8 mouse cellular contexts compared by ENCODE assay signal in genomic region chr7:17055287-17055946, GRCm38 (mm10). TPM values are rescaled to one million over a fixed set of nuclear protein-coding genes. Genes with fewer than 3 reads are reported as not detected.
DNase-seq lines count a peak whose midpoint lies in the region; ATAC-seq and TF ChIP-seq lines count a peak whose summit lies in the region.

No protein-coding gene starts in this region.

- no peak for TF ChIP-seq POLR2A in heart, adult 2 months (IDR thresholded peaks at IDR 0.05; ENCODE audit: insufficient read depth, low read depth, low read length)

- DNase-seq in heart, adult 2 months: no peak
- DNase-seq in heart, adult 8-10 months (ENCODE audit: low spot score): no peak
- peak; percentile 51 for DNase-seq in thymus, postnatal 4 days
- DNase-seq in thymus, postnatal 36 days: no peak
- DNase-seq in frontal cortex, adult 2 months (ENCODE audit: extremely low spot score in 1 of 2, low spot score in 1 of 2): no peak
- DNase-seq in cerebellum, adult 8-10 months: no peak
- no peak for DNase-seq in lung, postnatal 14 days

- H3K4me1 ChIP-seq in heart, adult 2 months (ENCODE audit: control insufficient read depth, insufficient read depth, low read length): peaks cover 20% of the 10 kb centered on the region
- peaks cover 73% of the 10 kb centered on the region for H3K4me1 ChIP-seq in liver, embryonic 12.5 days

- H3K27ac ChIP-seq in heart, adult 2 months: peak overlapping the region; percentile 86
- H3K27ac ChIP-seq in liver, embryonic 12.5 days: peak overlapping the region; percentile 98

- ATAC-seq in liver, embryonic 12.5 days: no peak

- intact Hi-C loops in heart, adult 2 months (cut with DNase I): loop anchor here (10.0 kb wide), 1 partner anchor 651 kb away; the partner anchor contains the start of gene Zc3h4

- no peak for TF ChIP-seq CTCF in heart, adult 2 months (IDR thresholded peaks at IDR 0.05)

- no peak overlapping the region for H3K4me3 ChIP-seq in heart, adult 2 months
- H3K4me3 ChIP-seq in liver, embryonic 12.5 days: peak overlapping the region; percentile 69

- H3K36me3 ChIP-seq in heart, adult 2 months (ENCODE audit: control insufficient read depth, insufficient read depth, low read length): no peaks in the 10 kb centered on the region; the same call in 1 of the 2 replicates
- peaks cover 35% of the 10 kb centered on the region for H3K36me3 ChIP-seq in liver, embryonic 12.5 days

- WGBS in heart, adult 2 months: 95% methylated on average over 4 of the region's 4 CpGs
- 79% methylated on average over 4 of the region's 4 CpGs for WGBS in liver, embryonic 12.5 days (ENCODE audit: insufficient replicate concordance)

- TF ChIP-seq EP300 in heart, adult 2 months (IDR thresholded peaks at IDR 0.05; ENCODE audit: insufficient read depth, low read depth, low read length): no peak

- no peaks in the 10 kb centered on the region for H3K27me3 ChIP-seq in heart, adult 2 months (ENCODE audit: control insufficient read depth, insufficient read depth, low read length)
- no peaks in the 10 kb centered on the region for H3K27me3 ChIP-seq in liver, embryonic 12.5 days (replicated peaks)

- no peaks in the 10 kb centered on the region for H3K9me3 ChIP-seq in liver, embryonic 12.5 days (replicated peaks)

- H3K4me2 ChIP-seq in liver, embryonic 12.5 days: peak overlapping the region; percentile 96

- H3K9ac ChIP-seq in heart, adult 2 months (ENCODE audit: low read depth, low read length): no peak overlapping the region
- peak overlapping the region; percentile 33 for H3K9ac ChIP-seq in liver, embryonic 12.5 days

- no peaks in the 10 kb centered on the region for H3K79me2 ChIP-seq in heart, adult 2 months (replicated peaks; ENCODE audit: control insufficient read depth, insufficient read depth, low read length)

RNA-seq across cellular contexts. Expression of gene Hif3a, which starts 6.8 kb away (rescaled TPM):
- total RNA-seq in heart, adult 2 months (2021): 1 to 10 TPM; 1.9 to 3.0 TPM
- polyA plus RNA-seq in heart, adult 2 months (2012; rRNA removed): 1.6 and 2.5 TPM in 2 replicates
- 1 to 10 TPM in 2 of 4 experiments, under 1 TPM in 2; 0.80 to 3.1 (median 1.6) TPM for total RNA-seq in heart, adult 8-10 months (2022)
- polyA plus RNA-seq in liver, embryonic 12.5 days (2016; fragmentation: Nextera tagmentation; extraction: Ambion mirVana): 21.1 and 22.6 TPM in 2 replicates
- 2.6 and 3.4 TPM in 2 replicates for polyA plus RNA-seq in frontal cortex, adult 2 months (2012; rRNA removed)

RNA-seq across cellular contexts. Expression of gene Psg16, which starts 18.4 kb away (rescaled TPM):
- total RNA-seq in heart, adult 2 months (2021): under 1 TPM; 0.10 to 0.16 TPM
- 0.06 TPM in 1 of 2 replicates, not detected in the other for polyA plus RNA-seq in heart, adult 2 months (2012; rRNA removed)
- under 1 TPM in 3 of 4 experiments, not detected in 1; 0.09 to 0.22 (median 0.14) TPM for total RNA-seq in heart, adult 8-10 months (2022)
- 0.06 and 0.13 TPM in 2 replicates for polyA plus RNA-seq in liver, embryonic 12.5 days (2016; fragmentation: Nextera tagmentation; extraction: Ambion mirVana)
- 2.9 and 3.2 TPM in 2 replicates for polyA plus RNA-seq in frontal cortex, adult 2 months (2012; rRNA removed)

RNA-seq across cellular contexts. Expression of gene Ppp5c, which starts 27.7 kb away (rescaled TPM):
- 100 to 1,000 TPM in 1 of 2 experiments, 10 to 100 TPM in 1; 89.0 to 104 TPM for total RNA-seq in heart, adult 2 months (2021)
- polyA plus RNA-seq in heart, adult 2 months (2012; rRNA removed): 157 and 163 TPM in 2 replicates
- total RNA-seq in heart, adult 8-10 months (2022): 100 to 1,000 TPM in 2 of 4 experiments, 10 to 100 TPM in 2; 95.4 to 106 (median 99.0) TPM
- 70.3 and 75.2 TPM in 2 replicates for polyA plus RNA-seq in liver, embryonic 12.5 days (2016; fragmentation: Nextera tagmentation; extraction: Ambion mirVana)
- polyA plus RNA-seq in frontal cortex, adult 2 months (2012; rRNA removed): 236 and 239 TPM in 2 replicates
